Mouse (Mus musculus) heart, postnatal 10 days (tissue): Measurements from ENCODE around the gene Agap1. TPM values are rescaled to one million over a fixed set of nuclear protein-coding genes. Genes with fewer than 3 reads are reported as not detected.

Experiments used
- DNase-seq, 2 experiments: peaks; one replicate each; pipeline ENCODE4 v3.0.0; 2021
- intact Hi-C: fragments of 180-260 bp; cut with DNase I; formaldehyde crosslinking; loops from one replicate; pipeline ENCODE4 v1.15.1; 2025
- total RNA-seq, 2 experiments: library from RNA; stranded (reverse); gene quantifications; 2 replicates each; pipeline ENCODE4 v1.2.3; 2021

Gene Agap1
- total RNA-seq, 2 experiments from 2014 or later: 54.4 to 57.6 TPM

DNA sequence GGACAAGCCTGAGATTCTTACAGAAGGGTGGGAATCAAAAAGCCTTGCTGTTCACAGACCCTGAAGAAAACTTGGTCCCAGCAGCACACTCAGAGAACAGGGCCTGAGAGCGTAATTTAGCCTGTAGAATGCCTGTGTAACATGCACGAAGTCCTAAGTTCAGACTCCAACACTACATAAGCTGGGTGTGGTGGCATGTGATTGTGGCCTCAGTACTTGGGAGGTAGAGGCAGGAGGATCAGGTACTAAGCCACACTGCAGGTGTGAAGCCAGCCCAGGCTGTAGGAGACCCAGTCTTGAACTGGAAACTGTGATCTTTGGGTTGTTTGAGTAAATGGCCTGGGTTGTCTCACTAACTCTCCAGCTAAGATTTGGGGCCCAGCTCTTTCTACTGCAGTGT lies 180.5 kb downstream of the Agap1 start:
- DNase-seq: no peak
- intact Hi-C loops: loop anchor here (10.0 kb wide), 1 partner anchor 880 kb away; no protein-coding TSS in a partner anchor

DNA sequence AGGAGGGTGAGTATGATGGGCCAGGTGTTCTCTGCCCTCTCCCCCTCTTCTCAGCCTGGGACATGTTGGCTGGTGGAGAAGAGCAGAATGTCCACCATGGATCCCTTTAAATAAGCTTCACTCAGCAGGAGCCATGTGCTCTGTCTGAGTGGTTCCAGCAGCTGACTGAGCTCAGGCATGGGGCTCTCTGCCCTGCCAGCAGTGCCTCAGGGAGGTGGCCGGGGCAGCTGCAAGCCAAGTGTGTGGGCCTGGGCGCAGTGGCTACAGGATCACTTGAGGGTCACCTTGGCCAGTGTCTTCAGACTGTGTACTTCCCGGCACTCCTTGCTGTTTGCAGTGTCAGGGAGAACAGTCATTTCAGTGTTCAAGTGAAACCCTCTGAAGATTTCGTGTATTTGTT lies 183.1 kb downstream of the Agap1 start:
- intact Hi-C loops: loop anchor here (10.0 kb wide), 1 partner anchor 883 kb away; no protein-coding TSS in a partner anchor
- peak in 1 of 2 experiments; percentile 41 for DNase-seq

DNA sequence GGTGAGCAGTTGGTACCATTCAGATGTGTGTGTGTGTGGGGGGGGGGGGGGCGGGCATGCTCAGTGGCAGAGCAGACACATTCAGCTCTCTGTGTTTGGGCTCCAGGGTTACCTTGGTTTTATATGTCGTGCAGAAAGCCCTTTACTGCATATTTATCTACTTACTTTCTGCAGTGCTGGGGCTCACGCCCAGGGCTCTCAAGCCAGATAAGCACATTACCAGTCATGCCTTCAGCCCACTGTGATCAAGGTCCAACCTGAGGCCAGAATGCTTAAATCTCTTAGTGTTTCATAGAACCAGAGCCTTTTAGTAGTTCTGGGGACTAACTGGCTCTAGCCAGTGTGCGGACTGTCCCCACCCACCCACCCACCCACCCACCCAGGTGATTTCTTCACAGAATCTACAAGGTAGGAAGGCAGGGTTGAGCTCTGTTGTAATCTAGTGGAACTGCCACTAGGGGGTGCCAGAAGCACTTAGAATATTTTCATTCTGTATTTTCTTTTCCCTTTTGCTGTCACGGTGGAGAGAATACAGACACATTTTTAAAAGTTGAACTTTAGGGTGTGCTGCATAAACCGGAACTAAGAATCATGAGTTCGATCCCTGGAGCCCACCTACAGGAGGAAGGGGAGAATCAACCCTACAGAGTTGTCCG lies 189.0 kb downstream of the Agap1 start:
- intact Hi-C loops: no loop called here

DNA sequence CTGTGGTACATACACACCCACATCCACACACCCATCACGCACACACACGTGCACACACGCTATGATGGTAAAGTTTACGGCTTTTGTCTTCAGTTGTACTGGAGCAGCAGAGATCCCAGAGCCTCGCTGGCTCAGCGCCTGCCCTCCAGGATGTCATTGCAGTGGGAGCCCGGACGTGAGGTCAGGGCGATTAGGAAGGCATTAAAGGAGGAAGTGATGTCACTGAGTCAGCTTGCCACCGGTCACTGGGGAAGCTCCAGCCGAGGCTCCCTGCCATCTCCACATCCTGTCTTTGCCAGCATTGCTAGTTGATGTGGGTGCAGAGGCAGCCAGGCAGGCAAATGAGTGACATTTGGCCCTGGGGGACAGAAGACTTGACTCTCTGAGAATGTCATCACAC lies 189.5 kb downstream of the Agap1 start:
- peak; percentile 85 for DNase-seq
- intact Hi-C loops: no loop called here

More for the DNA sequence above, 189.0 kb downstream of the Agap1 start:
- peak; percentile 68 to 80 for DNase-seq

DNA sequence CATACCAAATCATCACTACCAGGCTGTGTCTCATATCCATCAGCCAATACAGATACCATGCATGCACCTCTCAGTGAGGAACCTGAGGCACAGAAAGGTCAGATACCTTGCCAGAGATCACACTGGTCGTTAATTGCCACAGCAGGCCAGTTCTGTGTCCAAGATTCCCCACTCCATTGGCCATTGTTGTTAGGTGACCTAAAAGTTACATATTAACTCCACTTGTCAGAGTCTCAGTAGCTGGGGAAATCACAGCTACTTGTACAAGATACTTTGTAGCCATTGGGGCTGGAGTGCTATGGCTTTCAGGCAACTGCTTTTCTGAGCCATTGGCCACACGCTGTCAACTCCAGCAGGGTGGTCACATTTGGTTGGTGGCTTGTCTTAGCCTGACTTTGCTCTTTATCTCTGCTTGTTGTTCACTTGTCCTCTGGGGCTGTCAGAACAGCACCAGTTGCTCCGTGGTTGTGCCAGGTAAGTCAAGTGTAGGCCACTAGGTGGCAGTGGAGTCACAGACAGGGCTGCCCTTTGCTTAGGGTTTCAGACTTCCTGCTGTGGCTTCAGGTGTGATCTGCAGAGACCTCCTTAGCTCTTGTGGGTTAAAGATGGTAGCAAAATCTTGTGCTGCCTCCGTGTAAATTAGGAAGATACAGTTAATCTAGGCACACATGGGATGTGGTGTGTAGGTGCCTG lies 191.9 kb downstream of the Agap1 start:
- DNase-seq: peak; percentile 83 to 89
- intact Hi-C loops: loop anchor here (5.0 kb wide), 2 partner anchors 106 to 956 kb away; partner anchors contain the start of gene Cops8

DNA sequence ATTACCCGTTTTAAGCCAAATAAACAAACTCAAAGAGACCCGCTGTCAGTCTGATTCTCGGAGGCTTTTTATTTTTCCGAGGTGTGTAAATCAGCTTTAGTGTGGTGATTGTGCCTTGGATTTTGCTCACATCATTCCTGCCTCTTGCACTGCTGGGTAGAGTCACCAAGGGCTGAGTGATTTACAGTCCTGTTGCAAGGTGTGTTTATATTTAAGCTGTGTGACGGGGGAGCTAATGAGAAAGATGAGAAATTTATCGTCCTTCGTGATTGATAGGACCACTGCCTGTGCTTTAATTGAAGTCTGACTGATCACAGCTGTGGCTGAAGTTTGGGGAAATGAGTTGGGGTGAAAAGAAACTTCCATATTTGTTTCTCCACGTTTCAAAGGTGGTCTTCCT lies 192.9 kb downstream of the Agap1 start:
- intact Hi-C loops: loop anchor here (5.0 kb wide), 2 partner anchors 105 to 955 kb away; partner anchors contain the start of gene Cops8
- DNase-seq: no peak

DNA sequence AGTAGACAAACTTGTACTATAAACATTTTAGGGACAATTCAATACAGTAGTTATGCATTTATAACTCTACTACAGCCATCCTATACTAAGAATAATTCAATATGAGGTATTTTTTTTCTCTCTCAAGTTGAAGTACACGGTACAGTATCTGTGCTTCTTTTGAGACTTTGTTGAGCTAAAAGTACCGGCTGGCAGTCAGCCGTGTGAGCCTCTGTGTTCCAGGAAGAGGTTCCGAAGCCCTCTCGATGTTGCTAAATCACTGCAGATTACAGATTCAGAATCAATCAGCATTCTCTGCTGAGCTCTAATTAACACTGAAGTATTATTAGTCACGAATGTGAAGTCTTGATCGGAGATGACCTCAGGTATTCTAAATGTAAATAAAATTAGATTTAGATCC lies 196.0 kb downstream of the Agap1 start:
- intact Hi-C loops: no loop called here
- no peak for DNase-seq

DNA sequence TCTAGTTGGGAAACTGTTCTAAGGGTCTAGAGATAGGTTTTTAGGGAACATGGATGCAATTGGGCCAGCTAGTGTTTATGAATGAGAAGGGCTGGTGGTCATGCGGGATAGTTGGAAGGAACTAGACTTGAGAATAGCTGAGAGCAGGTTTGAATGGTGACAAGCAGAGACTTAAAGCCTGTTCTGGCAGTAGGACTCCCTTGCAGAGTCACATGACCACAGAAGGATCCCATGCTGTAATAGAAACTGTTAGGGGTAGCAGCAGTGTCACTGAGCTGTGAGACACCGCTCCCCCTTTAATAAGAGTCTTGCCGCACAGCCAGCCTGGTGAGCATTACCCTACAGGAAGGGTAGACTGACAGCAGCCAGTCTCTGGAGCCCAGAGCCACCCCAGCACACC lies 201.6 kb downstream of the Agap1 start:
- no peak for DNase-seq
- intact Hi-C loops: no loop called here

DNA sequence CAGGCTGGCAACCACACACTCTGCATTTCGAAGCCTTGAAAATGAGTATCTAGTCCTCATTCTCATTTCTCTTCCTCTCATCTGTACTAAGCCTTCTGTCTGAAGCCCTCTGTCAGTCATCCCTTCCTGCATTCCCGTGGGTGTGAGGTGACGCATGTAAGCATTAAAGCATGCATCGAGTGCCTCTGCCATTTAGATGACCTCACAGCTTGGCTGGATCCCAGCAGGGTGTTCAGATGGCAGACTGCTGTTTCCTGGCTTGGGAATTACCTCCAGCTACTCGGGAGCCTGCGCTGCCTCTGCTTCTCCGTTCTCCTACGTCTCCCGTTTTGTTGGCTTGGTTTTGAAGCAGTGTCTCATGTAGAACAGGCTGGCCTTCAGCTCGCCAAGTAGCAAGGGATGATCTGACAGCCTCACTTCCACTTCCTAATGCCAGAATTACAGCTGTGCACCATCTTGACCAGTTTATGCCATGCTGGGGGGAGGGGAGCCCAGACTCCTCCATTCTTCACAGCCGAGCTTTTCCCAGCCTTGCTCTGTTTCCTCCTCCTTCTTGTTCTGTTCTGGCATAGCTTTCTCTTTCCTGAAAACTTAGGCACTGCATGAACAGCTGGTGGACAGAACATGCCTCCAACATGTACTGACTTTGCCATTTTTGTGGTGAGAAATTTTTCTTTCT lies 202.2 kb downstream of the Agap1 start:
- DNase-seq: peak; percentile 70 to 81
- intact Hi-C loops: no loop called here

DNA sequence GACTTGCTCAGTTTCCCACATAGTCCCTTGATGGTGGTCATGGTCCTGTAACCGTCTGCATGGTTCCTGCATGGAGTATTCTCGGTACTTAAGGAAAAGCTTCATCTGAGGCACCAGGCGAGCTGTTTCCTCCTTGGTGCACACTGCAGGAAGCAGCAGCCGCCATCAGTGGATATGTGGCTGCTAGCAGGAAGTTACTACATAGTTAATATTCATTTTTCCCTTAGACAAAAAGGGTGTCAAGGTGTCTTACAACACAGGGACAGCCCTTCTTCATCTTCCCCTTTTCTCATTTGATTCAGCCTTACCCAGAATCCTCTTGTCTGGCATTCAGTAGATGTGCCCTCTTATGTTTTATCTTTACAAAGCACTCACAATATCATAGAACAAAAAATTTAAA lies 206.2 kb downstream of the Agap1 start:
- DNase-seq: no peak
- intact Hi-C loops: no loop called here

DNA sequence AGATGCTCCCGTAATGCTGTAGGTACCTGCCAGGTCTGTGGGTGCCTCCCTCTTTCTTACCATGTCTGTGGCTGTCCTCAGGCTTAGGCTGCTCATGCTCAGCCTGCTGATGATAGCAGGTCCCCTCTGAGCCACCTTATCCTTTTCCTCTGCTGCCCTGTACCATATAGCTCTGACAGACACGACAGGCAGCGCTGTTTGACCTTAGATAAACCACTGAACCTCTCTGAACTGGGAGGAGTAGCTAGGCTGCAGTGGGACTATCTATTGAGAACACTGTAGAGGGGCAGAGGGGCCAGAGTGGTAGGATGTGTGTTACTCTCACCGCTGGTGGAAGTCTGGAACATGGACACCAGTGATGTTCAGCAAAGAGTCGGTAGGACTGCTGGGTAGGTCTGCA lies 211.5 kb downstream of the Agap1 start:
- intact Hi-C loops: loop anchor here (2.0 to 5.0 kb wide), 2 partner anchors 86 to 277 kb away; no protein-coding TSS in a partner anchor
- DNase-seq: no peak

DNA sequence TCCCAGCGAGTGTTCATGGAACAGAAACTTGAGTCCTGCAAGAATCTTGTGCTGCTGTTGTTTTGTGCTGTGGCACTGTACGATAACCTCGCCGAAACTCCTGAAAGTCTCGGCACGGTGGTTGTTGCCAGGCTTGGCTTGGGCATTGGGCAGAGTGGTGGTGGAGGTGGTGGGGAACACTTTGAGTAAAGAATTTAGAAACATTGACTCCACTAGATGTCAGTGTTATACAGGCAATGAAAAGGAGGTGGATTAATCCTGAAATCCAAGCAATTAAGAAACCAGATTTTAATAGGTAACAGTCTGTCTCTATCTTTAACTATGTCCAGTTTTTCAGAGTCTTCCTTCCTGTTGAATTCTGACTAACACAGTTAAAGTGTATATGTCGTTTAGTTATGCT lies 212.8 kb downstream of the Agap1 start:
- no peak for DNase-seq
- intact Hi-C loops: loop anchor here (2.0 to 5.0 kb wide), 2 partner anchors 85 to 275 kb away; no protein-coding TSS in a partner anchor

DNA sequence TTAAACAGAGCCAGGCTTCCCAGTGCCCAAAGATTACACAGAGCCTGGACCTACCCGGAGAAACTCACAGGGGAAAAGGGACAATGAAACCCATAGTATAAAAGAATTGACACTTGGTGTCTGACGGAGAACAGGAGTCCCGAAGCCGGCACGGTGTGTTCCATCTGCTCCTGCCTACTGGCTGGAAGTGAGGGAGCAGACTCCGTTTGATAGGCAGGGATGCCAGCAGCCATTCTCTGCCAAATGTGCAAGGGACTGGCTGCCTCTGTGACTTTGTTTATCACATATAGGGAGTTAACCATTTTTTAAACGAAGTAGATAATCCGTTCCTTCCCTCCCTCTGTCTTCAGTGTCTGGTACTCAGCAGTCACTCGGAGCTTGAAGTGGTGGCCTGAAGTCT lies 214.0 kb downstream of the Agap1 start:
- intact Hi-C loops: loop anchor here (5.0 kb wide), 1 partner anchor 84 kb away; no protein-coding TSS in a partner anchor
- no peak for DNase-seq

DNA sequence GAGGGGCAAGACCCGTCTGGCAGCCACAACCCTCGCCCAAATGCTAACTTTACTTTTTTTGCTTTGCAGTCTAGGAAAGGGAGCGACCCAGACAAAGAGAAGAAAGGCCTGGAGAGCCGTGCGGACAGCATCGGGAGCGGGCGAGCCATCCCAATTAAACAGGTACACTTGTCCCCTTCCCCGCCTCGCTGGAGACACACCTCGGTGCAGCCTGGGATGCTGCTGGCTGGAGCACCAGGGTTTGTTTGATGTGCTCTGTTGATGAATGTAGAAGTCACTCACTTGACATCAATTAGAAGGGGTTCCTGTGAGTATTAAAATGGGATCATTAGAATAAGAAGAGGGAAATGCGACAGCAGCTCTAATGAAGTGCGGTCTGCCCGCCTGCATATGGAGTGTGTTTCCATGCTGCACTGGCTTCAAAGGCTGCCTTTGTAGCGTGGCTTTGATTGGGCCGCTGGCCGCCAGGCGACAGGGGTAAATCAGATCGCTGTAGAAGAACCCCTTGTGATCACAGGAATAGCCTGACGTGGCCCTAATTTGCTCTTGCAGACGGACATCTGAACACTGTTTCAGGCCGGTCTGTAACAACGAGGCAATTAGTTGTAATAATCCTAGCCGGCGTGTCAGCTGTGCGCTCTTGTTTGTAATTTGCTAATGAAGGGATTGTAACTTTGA lies 216.6 kb downstream of the Agap1 start:
- intact Hi-C loops: no loop called here
- no peak for DNase-seq

DNA sequence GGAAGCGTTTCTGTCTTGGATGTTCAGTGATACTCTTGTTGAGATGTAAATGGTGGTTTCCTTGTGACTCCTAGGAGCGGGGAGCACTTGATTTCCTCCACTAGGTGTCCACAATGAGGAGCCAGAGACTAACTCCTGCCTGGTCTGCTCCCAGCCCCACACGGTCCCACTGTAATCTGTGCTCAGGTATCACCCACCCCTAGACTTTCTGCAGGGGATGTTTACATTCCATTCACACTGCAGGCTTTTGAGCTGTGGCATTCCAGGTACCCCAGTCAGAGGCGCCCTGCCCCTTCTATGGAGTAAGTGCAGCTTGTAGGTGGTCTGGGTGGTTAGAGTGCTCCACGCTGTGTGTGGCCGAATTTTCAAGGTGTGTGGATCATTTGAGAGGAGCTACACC lies 218.5 kb downstream of the Agap1 start:
- intact Hi-C loops: no loop called here
- DNase-seq: no peak

DNA sequence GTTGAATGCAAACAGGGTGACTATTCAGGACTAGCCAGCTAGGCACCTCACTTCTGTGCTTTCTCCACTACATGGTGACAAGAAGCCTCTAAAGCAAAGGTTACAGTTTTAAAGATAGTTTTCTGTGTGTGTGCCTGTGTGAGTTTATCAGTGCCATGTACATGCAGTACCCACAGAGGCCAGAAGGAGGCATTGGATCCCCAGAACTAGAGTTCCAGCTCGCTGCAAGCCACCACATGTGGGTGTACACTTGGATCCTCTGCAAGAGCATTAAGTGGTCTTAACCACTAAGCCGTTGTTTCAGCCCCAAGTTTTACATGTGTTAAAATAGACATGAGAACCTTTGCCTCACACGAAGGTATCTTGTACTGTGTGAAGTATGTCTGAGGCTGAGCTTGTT lies 219.1 kb downstream of the Agap1 start:
- no peak for DNase-seq
- intact Hi-C loops: no loop called here

DNA sequence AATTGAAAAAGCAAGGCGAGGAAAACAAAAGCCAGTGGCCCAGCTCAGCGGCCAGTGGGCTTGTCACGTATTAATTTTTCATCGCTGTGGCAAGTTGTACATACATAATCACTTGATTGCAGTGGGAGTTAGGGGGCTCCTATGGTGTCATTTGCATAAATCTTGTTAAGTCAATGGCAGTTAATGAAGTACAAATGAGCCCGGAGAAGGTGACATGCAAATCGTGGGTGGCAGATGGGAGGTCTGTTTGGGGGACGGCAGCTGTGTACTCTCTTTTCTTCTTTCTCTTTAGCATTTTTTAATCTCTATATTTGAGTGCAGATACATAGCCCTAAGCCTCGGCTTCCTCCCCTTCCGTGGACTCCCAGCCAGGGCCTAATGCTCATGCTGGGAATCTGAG lies 220.1 kb downstream of the Agap1 start:
- intact Hi-C loops: no loop called here
- DNase-seq: no peak

DNA sequence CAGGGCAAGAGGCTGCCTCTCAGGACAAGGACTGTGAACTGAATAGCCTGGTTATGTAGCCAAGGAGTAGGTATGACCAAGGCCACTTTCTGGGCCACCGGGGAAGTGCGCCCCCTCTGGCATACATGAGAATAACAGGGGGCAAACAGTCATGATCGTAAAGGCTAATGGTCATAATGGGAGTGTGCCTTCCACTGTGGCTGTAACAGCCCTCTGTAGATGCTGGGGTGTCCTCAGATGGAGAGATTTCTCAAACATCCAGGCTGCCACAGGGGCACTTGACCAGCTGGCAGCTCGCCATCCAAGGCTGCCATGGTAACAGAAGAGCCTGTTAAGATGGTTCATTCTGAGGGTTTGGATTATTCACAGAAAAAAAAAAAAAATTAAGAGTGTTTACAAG lies 221.8 kb downstream of the Agap1 start:
- no peak for DNase-seq
- intact Hi-C loops: no loop called here

DNA sequence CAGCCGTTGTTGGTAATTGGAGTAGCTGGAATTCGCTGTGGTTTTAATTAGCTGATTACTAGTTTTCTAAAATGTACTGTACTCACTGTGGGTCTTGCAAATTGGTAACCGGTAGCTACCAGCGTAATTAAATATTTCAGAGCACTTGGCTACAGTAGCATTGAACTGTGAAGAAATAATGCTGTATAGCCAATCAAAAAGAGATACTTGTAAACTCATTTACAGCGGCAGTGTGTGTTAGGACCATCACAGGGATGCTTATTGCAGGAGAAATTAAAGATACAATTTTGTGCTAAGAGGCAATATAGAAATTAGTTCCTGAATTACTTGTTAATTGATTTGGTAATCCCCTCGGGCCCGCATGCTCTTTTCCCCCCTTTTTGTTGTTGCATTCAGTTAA lies 226.1 kb downstream of the Agap1 start:
- no peak for DNase-seq
- intact Hi-C loops: no loop called here

DNA sequence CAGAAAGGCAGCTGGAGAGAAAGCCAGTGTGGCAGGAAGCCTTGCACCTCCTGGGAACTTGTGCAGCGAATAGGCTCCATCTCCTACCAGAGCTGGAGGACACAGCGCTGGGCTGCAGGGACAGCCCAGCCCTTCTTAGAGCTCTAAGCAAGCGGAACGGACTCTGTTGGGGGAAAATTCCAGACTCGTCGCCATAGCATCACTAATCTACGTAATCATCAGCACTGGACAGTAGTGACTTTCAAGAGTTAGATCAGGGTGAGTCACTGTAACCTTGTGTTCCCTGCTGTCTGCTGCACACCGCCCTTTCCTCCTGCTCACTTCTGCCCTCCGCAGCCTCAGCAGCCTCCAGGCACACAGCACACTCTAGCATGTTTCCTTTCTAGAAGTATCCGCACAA lies 234.3 kb downstream of the Agap1 start:
- no peak for DNase-seq
- intact Hi-C loops: no loop called here
